Mouse (Mus musculus): Measurements from ENCODE around the gene Cyp4v3. TPM values are rescaled to one million over a fixed set of nuclear protein-coding genes. Genes with fewer than 3 reads are reported as not detected.
"Not testable (repeated sequence)": the region's sequence is repeated elsewhere in the genome, so short reads cannot be mapped to it uniquely, and the experiment has no call there.

The Cyp4v3 gene
- polyA plus RNA-seq, 1 experiment = 2.1 TPM

DNA sequence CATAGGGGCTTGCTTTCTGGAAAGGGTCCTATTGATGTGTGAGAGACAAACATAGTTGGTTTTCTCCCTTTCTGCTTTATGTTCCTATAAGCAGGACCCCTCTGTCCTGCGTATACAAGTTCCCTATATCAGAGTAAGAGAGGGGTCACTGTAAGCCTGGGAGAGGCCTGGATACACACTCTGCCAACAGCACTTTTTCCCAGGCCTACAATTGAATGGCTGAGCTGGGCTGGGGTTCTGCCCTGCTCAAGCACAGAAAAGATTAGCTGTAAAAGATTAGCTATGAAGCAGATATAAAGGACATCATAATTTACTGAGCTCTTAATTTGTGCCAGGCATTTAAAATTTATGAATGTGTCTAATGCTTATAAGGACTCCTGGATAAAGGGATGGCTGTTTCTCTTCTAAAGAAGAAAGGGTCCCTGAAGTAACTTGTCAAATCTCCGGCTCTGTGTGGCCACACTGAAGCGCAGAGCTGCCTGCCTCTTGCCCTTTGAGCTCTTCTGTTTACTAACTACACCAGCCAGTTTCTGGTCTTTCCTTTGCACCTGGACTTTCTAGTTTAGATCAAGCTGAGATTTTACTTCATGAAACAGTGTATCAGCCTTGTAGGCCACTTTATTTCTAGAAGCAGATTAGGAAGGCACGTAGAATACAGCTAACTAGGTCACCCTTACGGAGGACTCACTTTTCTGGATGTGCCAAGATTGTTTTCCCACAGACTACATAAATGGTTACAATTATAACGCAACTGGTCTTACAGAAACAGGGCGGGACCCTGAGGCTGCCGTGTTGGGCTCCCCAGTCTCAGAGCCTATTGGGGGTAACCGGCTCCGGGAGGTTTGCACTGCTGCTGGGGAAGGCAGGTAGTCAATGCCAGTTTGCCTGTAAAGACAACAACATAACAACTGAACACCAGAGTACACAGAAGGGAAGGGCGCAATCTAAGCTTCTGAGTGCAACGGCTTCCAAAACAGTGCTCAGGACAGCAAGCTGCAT, 8.9 kb upstream of the Cyp4v3 start:
- no peak overlapping the region for H3K4me3 ChIP-seq (ENCODE audit: extremely low read depth, insufficient read depth, insufficient read length)
- no peak for DNase-seq (ENCODE audit: low read depth in 1 of 2, low spot score in 2 of 2)
- H3K4me1 ChIP-seq (ENCODE audit: control insufficient read depth, insufficient read depth, insufficient read length) = no peaks in the 10 kb centered on the region
- no peak for TF ChIP-seq CTCF (IDR thresholded peaks at IDR 0.05; ENCODE audit: extremely low read depth, insufficient read depth, insufficient read length, insufficient replicate concordance)
- TF ChIP-seq POLR2A (IDR thresholded peaks at IDR 0.05; ENCODE audit: low read depth, low read length) = no peak
- H3K27ac ChIP-seq (ENCODE audit: insufficient read depth, low read length) = no peak overlapping the region
- WGBS = 90% methylated on average over 12 of the region's 12 CpGs
- H3K36me3 ChIP-seq (ENCODE audit: control insufficient read depth, insufficient read depth, low read length) = no peaks in the 10 kb centered on the region
- no peaks in the 10 kb centered on the region for H3K27me3 ChIP-seq (ENCODE audit: control insufficient read depth, insufficient read depth, low read length)

GRCm38 (mm10) chr8:45333493-45333892, 477 bp upstream of the Cyp4v3 start:
- H3K27me3 ChIP-seq (ENCODE audit: control insufficient read depth, insufficient read depth, low read length) = no peaks in the 10 kb centered on the region
- TF ChIP-seq POLR2A (IDR thresholded peaks at IDR 0.05; ENCODE audit: low read depth, low read length) = no peak
- TF ChIP-seq CTCF (IDR thresholded peaks at IDR 0.05; ENCODE audit: extremely low read depth, insufficient read depth, insufficient read length, insufficient replicate concordance) = no peak
- peak in 1 of 2 experiments; percentile 9 for DNase-seq (ENCODE audit: low read depth in 1 of 2, low spot score in 2 of 2)
- H3K4me3 ChIP-seq (ENCODE audit: extremely low read depth, insufficient read depth, insufficient read length) = peak overlapping the region; percentile 85
- WGBS = 6% methylated on average over 8 of the region's 8 CpGs
- no peaks in the 10 kb centered on the region for H3K36me3 ChIP-seq (ENCODE audit: control insufficient read depth, insufficient read depth, low read length)
- peak overlapping the region; percentile 43; the same call in 1 of the 2 replicates for H3K27ac ChIP-seq (ENCODE audit: insufficient read depth, low read length)
- peaks cover 8% of the 10 kb centered on the region for H3K4me1 ChIP-seq (ENCODE audit: control insufficient read depth, insufficient read depth, insufficient read length)

- TF ChIP-seq CTCF (IDR thresholded peaks at IDR 0.05; ENCODE audit: extremely low read depth, insufficient read depth, insufficient read length, insufficient replicate concordance) (no peak), POLR2A (IDR thresholded peaks at IDR 0.05; ENCODE audit: low read depth, low read length) (no peak)
- Histone ChIP-seq H3K4me1 (ENCODE audit: control insufficient read depth, insufficient read depth, insufficient read length) (peaks cover 8% of the 10 kb centered on the region), H3K4me3 (ENCODE audit: extremely low read depth, insufficient read depth, insufficient read length) (no peak overlapping the region), H3K36me3 (ENCODE audit: control insufficient read depth, insufficient read depth, low read length) (0 out of 2 replicates have a peak, but pooled peaks cover 1% of the 10 kb centered on the region), H3K27ac (ENCODE audit: insufficient read depth, low read length) (no peak overlapping the region), H3K27me3 (ENCODE audit: control insufficient read depth, insufficient read depth, low read length) (no peaks in the 10 kb centered on the region)
- no peak for DNase-seq (ENCODE audit: low read depth in 1 of 2, low spot score in 2 of 2)
- 38% methylated on average over 3 of the region's 3 CpGs for WGBS
These were observed 2.2 kb downstream of the Cyp4v3 start for GRCm38 (mm10) chr8:45330856-45331255.

- Histone ChIP-seq H3K27me3 (ENCODE audit: control insufficient read depth, insufficient read depth, low read length) (no peaks in the 10 kb centered on the region), H3K36me3 (ENCODE audit: control insufficient read depth, insufficient read depth, low read length) (0 out of 2 replicates have a peak, but pooled peaks cover 1% of the 10 kb centered on the region), H3K4me1 (ENCODE audit: control insufficient read depth, insufficient read depth, insufficient read length) (peaks cover 8% of the 10 kb centered on the region), H3K4me3 (ENCODE audit: extremely low read depth, insufficient read depth, insufficient read length) (no peak overlapping the region), H3K27ac (ENCODE audit: insufficient read depth, low read length) (no peak overlapping the region)
- 86% methylated on average over 6 of the region's 6 CpGs for WGBS
- no peak for TF ChIP-seq POLR2A (IDR thresholded peaks at IDR 0.05; ENCODE audit: low read depth, low read length)
- no peak for TF ChIP-seq CTCF (IDR thresholded peaks at IDR 0.05; ENCODE audit: extremely low read depth, insufficient read depth, insufficient read length, insufficient replicate concordance)
- DNase-seq (ENCODE audit: low read depth in 1 of 2, low spot score in 2 of 2) = no peak
These were observed 3.6 kb downstream of the Cyp4v3 start for GRCm38 (mm10) chr8:45329206-45329980.

DNA sequence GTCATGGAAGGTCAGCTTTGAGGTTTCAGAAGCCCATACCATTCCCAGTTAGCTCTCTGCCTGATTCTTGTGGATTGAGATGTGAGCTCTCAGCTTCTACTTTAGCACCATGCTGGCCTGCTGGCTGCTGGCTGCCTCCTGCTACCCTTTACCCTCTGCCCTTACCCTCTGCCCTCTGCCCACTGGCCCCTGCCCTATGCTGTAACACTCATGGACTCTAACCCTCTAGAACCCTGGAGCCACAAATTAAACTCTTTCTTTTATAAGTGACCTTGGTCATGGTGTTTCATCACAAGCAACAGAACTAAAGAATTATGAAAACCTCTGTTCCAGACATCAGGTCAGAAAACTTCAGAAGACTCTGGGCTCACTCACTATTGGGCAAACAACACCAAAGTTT, 5.9 kb downstream of the Cyp4v3 start:
- not testable (repeated sequence) for H3K4me1 ChIP-seq (ENCODE audit: control insufficient read depth, insufficient read depth, insufficient read length); DNase-seq (ENCODE audit: low read depth in 1 of 2, low spot score in 2 of 2); H3K36me3 ChIP-seq (ENCODE audit: control insufficient read depth, insufficient read depth, low read length); H3K27ac ChIP-seq (ENCODE audit: insufficient read depth, low read length); H3K27me3 ChIP-seq (ENCODE audit: control insufficient read depth, insufficient read depth, low read length); H3K4me3 ChIP-seq (ENCODE audit: extremely low read depth, insufficient read depth, insufficient read length)

DNA sequence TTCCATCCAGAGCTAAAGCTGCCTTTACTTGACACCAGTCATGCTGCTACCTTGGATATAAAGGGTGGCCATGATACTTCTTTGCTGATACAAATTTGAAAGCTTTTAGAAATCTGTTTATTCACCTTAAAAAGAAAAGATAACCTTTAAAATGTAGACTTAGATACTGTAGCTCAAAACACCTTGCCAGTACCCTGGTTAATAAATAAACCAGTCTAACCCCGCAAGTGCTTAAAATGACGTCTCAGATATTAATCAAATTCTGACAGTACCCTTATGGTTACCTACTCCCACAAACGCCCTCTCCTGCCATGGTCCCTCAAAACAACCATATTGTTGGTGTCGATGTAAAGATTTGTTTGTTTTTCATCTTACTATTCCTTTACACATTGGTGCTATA, 8.9 kb downstream of the Cyp4v3 start:
- H3K36me3 ChIP-seq (ENCODE audit: control insufficient read depth, insufficient read depth, low read length) = 0 out of 2 replicates have a peak, but pooled peaks cover 1% of the 10 kb centered on the region
- no peak overlapping the region for H3K4me3 ChIP-seq (ENCODE audit: extremely low read depth, insufficient read depth, insufficient read length)
- no peaks in the 10 kb centered on the region for H3K4me1 ChIP-seq (ENCODE audit: control insufficient read depth, insufficient read depth, insufficient read length)
- H3K27me3 ChIP-seq (ENCODE audit: control insufficient read depth, insufficient read depth, low read length) = no peaks in the 10 kb centered on the region
- no peak overlapping the region for H3K27ac ChIP-seq (ENCODE audit: insufficient read depth, low read length)
- no peak for DNase-seq (ENCODE audit: low read depth in 1 of 2, low spot score in 2 of 2)
- WGBS = 89% methylated on average over 4 of the region's 4 CpGs
- TF ChIP-seq POLR2A (IDR thresholded peaks at IDR 0.05; ENCODE audit: low read depth, low read length) = no peak
- no peak for TF ChIP-seq CTCF (IDR thresholded peaks at IDR 0.05; ENCODE audit: extremely low read depth, insufficient read depth, insufficient read length, insufficient replicate concordance)

All from spleen, adult 2 months (tissue).